Mouse (Mus musculus): ENCODE measurements around the gene Nsun5. TPM values are rescaled to one million over a fixed set of nuclear protein-coding genes. Genes with fewer than 3 reads are reported as not detected.
A peak's percentile ranks its signal among the peaks of the same experiment; 100 is the strongest.

Gene Nsun5
- polyA plus RNA-seq (2014; fragmentation: Nextera tagmentation; extraction: Ambion mirVana) = 28.8 and 29.2 TPM in 2 replicates

DNA sequence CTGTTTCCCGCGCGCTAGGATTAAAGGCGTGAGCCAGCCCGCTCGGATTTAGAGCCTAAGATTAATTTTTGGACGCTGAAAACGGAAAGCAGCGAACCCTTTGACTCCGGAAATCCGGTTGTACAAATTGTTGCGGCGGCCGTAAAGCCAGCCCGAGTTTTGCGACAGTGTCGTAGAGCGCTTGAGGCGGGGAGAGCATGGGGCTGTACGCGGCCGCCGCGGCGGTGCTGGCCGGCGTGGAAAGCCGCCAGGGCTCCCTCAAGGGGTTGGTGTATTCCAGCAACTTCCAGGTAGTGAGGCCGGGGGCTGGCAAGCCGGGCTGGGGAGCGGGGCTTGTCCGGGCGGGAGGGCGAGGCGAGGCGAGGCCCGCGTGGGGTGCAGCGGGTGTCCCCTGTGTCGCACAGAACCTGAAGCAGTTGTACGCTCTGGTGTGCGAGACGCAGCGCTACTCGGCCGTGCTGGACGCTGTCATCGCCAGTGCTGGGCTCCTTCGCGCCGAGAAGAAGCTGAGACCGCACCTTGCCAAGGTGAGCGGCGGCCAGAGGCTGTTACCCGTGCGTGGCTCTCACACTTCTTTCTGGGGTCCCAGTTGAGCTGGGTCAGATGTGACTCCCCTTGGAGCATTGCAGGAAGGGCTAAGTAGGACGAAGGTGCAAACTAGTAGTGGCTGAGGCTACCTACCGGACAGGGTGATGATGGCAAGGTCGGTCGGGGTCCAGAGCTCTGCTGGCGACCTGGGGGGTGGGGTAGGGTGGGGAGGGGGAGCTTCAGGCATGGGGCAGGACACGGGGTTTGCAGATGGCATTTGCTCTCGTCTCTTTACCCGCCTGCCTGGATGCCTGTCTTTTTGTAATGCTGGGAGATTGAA lies at the start of gene Nsun5:
TSS of gene Nsun5 (plus strand) at position 167 of the 868 bp plus-strand sequence.
- under 1% methylated on average over 64 of the region's 64 CpGs for WGBS
- Histone ChIP-seq H3K9ac (ENCODE audit: low read length) (peak within 1 kb of the TSS; percentile 76), H3K27ac (ENCODE audit: low read depth) (peak within 1 kb of the TSS; percentile 67), H3K4me3 (ENCODE audit: low read depth, low read length) (peak within 1 kb of the TSS; percentile 94), H3K4me1 (replicated peaks; ENCODE audit: control insufficient read depth, insufficient read depth, low read length) (peaks cover 11% of the 10 kb centered on the region), H3K4me2 (ENCODE audit: low read length) (peak within 1 kb of the TSS; percentile 84), H3K36me3 (ENCODE audit: control insufficient read depth, insufficient read depth, low read length) (peaks cover 31% of the 10 kb centered on the region), H3K9me3 (ENCODE audit: control insufficient read depth, low read length) (no peaks in the 10 kb centered on the region), H3K27me3 (replicated peaks; ENCODE audit: control insufficient read depth, insufficient read depth, low read length) (no peaks in the 10 kb centered on the region)
- DNase-seq (ENCODE audit: low spot score) (peak; percentile 100), ATAC-seq (replicated peaks; ENCODE audit: low FRiP score, low TSS enrichment, low read depth) (peak; percentile 73)

DNA sequence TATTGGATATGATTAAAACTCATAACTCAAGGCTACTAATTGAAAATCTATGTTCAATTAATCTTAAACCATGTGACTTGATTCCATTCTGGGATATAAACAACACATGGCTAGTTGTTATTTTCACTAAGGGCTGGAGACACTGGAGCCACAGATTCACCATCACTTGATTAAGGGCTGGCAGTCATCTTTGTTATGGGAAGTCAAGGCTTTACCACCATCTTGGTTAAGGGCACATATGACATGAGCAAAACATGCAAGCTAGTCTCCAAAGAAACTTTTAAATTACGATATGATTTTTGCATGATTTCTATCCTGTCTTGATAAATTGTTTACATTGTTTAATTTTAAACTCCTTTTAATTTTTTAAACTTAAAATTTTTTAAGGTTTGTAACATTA lies 47.6 kb upstream of the Nsun5 start:
- H3K9ac ChIP-seq (ENCODE audit: low read length) = no peak overlapping the region
- 86% methylated on average over 1 of the region's 1 CpGs for WGBS

GRCm38 (mm10) chr5:135326121-135326659 lies 43.6 kb upstream of the Nsun5 start:
- DNase-seq (ENCODE audit: low spot score) (peak; percentile 42), ATAC-seq (replicated peaks; ENCODE audit: low FRiP score, low TSS enrichment, low read depth) (no peak)
- WGBS = 26% methylated on average over 3 of the region's 3 CpGs

More for the DNA sequence above, 47.6 kb upstream of the Nsun5 start:
- Histone ChIP-seq H3K4me3 (ENCODE audit: low read depth, low read length) (no peak overlapping the region), H3K27ac (ENCODE audit: low read depth) (no peak overlapping the region), H3K27me3 (replicated peaks; ENCODE audit: control insufficient read depth, insufficient read depth, low read length) (no peaks in the 10 kb centered on the region), H3K9me3 (ENCODE audit: control insufficient read depth, low read length) (no peaks in the 10 kb centered on the region), H3K36me3 (ENCODE audit: control insufficient read depth, insufficient read depth, low read length) (no peaks in the 10 kb centered on the region), H3K4me1 (replicated peaks; ENCODE audit: control insufficient read depth, insufficient read depth, low read length) (no peaks in the 10 kb centered on the region), H3K4me2 (ENCODE audit: low read length) (no peak overlapping the region)
- DNase-seq (ENCODE audit: low spot score) (no peak), ATAC-seq (replicated peaks; ENCODE audit: low FRiP score, low TSS enrichment, low read depth) (no peak)

DNA sequence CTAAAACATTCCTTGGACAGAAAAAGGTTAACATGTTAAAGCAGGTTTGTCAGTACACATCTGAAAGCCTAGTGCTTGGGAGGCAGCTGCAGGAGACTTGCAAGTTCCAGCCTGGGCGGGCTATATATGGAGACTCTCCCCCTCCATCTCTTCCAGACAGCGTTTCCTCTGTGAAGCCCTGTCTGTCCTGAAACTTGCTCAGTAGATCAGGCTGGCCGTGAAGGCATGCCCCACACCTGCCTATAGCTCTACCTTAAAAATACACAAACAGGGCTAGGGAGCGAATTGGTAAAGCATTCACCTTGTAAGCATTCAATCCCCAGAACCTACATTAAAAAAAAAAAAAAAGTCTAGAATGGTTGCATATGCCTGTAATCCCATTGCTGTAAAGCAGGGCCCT lies 40.3 kb upstream of the Nsun5 start:
- Histone ChIP-seq H3K4me2 (ENCODE audit: low read length) (no peak overlapping the region), H3K9me3 (ENCODE audit: control insufficient read depth, low read length) (no peaks in the 10 kb centered on the region), H3K27me3 (replicated peaks; ENCODE audit: control insufficient read depth, insufficient read depth, low read length) (no peaks in the 10 kb centered on the region), H3K27ac (ENCODE audit: low read depth) (no peak overlapping the region), H3K36me3 (ENCODE audit: control insufficient read depth, insufficient read depth, low read length) (no peaks in the 10 kb centered on the region), H3K4me1 (replicated peaks; ENCODE audit: control insufficient read depth, insufficient read depth, low read length) (no peaks in the 10 kb centered on the region), H3K9ac (ENCODE audit: low read length) (no peak overlapping the region), H3K4me3 (ENCODE audit: low read depth, low read length) (no peak overlapping the region)
- ATAC-seq (replicated peaks; ENCODE audit: low FRiP score, low TSS enrichment, low read depth) = no peak
- DNase-seq (ENCODE audit: low spot score) = no peak
- 78% methylated on average over 4 of the region's 4 CpGs for WGBS

More at GRCm38 (mm10) chr5:135326121-135326659, 43.6 kb upstream of the Nsun5 start:
- H3K4me1 ChIP-seq (replicated peaks; ENCODE audit: control insufficient read depth, insufficient read depth, low read length) = no peaks in the 10 kb centered on the region
- no peaks in the 10 kb centered on the region for H3K27me3 ChIP-seq (replicated peaks; ENCODE audit: control insufficient read depth, insufficient read depth, low read length)
- H3K27ac ChIP-seq (ENCODE audit: low read depth) = no peak overlapping the region
- no peaks in the 10 kb centered on the region for H3K9me3 ChIP-seq (ENCODE audit: control insufficient read depth, low read length)
- H3K36me3 ChIP-seq (ENCODE audit: control insufficient read depth, insufficient read depth, low read length) = no peaks in the 10 kb centered on the region
- no peak overlapping the region for H3K4me3 ChIP-seq (ENCODE audit: low read depth, low read length)
- H3K4me2 ChIP-seq (ENCODE audit: low read length) = no peak overlapping the region
- no peak overlapping the region for H3K9ac ChIP-seq (ENCODE audit: low read length)

DNA sequence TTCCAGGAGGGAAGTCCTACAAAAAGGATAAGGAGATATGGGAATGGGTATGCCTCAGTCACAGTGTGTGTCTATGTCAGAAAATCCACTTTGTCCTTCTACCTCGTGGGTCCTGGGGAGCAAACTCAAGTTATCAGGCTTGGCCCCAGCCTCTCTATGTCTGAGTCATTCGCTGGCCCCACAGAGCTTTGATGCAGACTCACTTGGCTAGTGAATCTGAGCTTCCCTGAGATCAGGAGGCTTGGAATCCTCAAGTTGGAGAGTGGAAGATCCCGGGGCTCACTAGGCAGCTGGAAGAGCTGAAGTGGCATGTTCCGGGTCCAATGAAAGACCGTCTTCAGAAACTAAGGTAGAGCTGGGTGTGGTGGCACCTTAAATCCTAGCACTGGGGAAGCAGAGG lies 39.6 kb upstream of the Nsun5 start:
- H3K36me3 ChIP-seq (ENCODE audit: control insufficient read depth, insufficient read depth, low read length) = no peaks in the 10 kb centered on the region
- 92% methylated on average over 5 of the region's 5 CpGs for WGBS

GRCm38 (mm10) chr5:135331161-135331560 lies 38.6 kb upstream of the Nsun5 start:
- Histone ChIP-seq H3K27ac (ENCODE audit: low read depth) (no peak overlapping the region), H3K36me3 (ENCODE audit: control insufficient read depth, insufficient read depth, low read length) (no peaks in the 10 kb centered on the region), H3K4me3 (ENCODE audit: low read depth, low read length) (no peak overlapping the region), H3K9me3 (ENCODE audit: control insufficient read depth, low read length) (no peaks in the 10 kb centered on the region), H3K9ac (ENCODE audit: low read length) (no peak overlapping the region), H3K4me1 (replicated peaks; ENCODE audit: control insufficient read depth, insufficient read depth, low read length) (no peaks in the 10 kb centered on the region), H3K27me3 (replicated peaks; ENCODE audit: control insufficient read depth, insufficient read depth, low read length) (no peaks in the 10 kb centered on the region), H3K4me2 (ENCODE audit: low read length) (no peak overlapping the region)
- ATAC-seq (replicated peaks; ENCODE audit: low FRiP score, low TSS enrichment, low read depth) = no peak
- no peak for DNase-seq (ENCODE audit: low spot score)
- WGBS = 79% methylated on average over 6 of the region's 6 CpGs

More for the DNA sequence above, 39.6 kb upstream of the Nsun5 start:
- DNase-seq (ENCODE audit: low spot score) = peak; percentile 10
- Histone ChIP-seq H3K9me3 (ENCODE audit: control insufficient read depth, low read length) (no peaks in the 10 kb centered on the region), H3K4me1 (replicated peaks; ENCODE audit: control insufficient read depth, insufficient read depth, low read length) (no peaks in the 10 kb centered on the region), H3K4me3 (ENCODE audit: low read depth, low read length) (no peak overlapping the region), H3K27me3 (replicated peaks; ENCODE audit: control insufficient read depth, insufficient read depth, low read length) (no peaks in the 10 kb centered on the region), H3K9ac (ENCODE audit: low read length) (no peak overlapping the region), H3K4me2 (ENCODE audit: low read length) (no peak overlapping the region), H3K27ac (ENCODE audit: low read depth) (no peak overlapping the region)
- no peak for ATAC-seq (replicated peaks; ENCODE audit: low FRiP score, low TSS enrichment, low read depth)

- H3K4me1 ChIP-seq (replicated peaks; ENCODE audit: control insufficient read depth, insufficient read depth, low read length) = no peaks in the 10 kb centered on the region
- H3K36me3 ChIP-seq (ENCODE audit: control insufficient read depth, insufficient read depth, low read length) = no peaks in the 10 kb centered on the region
- no peak for DNase-seq (ENCODE audit: low spot score)
- H3K9ac ChIP-seq (ENCODE audit: low read length) = no peak overlapping the region
- H3K4me2 ChIP-seq (ENCODE audit: low read length) = no peak overlapping the region
- H3K27me3 ChIP-seq (replicated peaks; ENCODE audit: control insufficient read depth, insufficient read depth, low read length) = no peaks in the 10 kb centered on the region
- WGBS = 38% methylated on average over 3 of the region's 3 CpGs
- H3K9me3 ChIP-seq (ENCODE audit: control insufficient read depth, low read length) = no peaks in the 10 kb centered on the region
- ATAC-seq (replicated peaks; ENCODE audit: low FRiP score, low TSS enrichment, low read depth) = no peak
- no peak overlapping the region for H3K27ac ChIP-seq (ENCODE audit: low read depth)
- H3K4me3 ChIP-seq (ENCODE audit: low read depth, low read length) = no peak overlapping the region
These were observed 32.2 kb upstream of the Nsun5 start for GRCm38 (mm10) chr5:135337575-135337974.

DNA sequence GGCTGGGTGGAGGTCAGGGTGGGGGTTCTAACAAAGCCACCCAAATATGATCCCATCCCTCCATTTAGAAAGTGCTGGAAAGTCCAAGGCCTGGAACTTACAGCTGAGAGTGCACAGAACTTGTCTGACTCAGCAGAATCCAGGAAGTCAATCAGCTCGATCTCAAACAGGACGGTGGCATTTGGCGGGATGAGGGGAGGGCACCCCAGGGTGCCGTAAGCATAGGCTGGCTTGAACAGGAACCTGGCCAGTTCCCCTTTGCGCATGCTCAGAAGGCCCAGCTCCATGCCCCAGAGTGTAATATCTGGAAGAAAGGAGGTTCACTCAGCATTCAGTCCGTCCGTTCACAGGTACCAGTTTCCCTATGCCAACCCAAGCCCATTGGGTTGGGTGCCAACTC lies 23.8 kb upstream of the Nsun5 start:
- Histone ChIP-seq H3K4me3 (ENCODE audit: low read depth, low read length) (no peak overlapping the region), H3K36me3 (ENCODE audit: control insufficient read depth, insufficient read depth, low read length) (no peaks in the 10 kb centered on the region), H3K27me3 (replicated peaks; ENCODE audit: control insufficient read depth, insufficient read depth, low read length) (no peaks in the 10 kb centered on the region), H3K27ac (ENCODE audit: low read depth) (no peak overlapping the region), H3K9me3 (ENCODE audit: control insufficient read depth, low read length) (peaks cover 3% of the 10 kb centered on the region; the same call in 1 of the 2 replicates), H3K4me2 (ENCODE audit: low read length) (no peak overlapping the region), H3K9ac (ENCODE audit: low read length) (no peak overlapping the region), H3K4me1 (replicated peaks; ENCODE audit: control insufficient read depth, insufficient read depth, low read length) (no peaks in the 10 kb centered on the region)
- DNase-seq (ENCODE audit: low spot score) = peak; percentile 20
- WGBS = 77% methylated on average over 7 of the region's 7 CpGs
- no peak for ATAC-seq (replicated peaks; ENCODE audit: low FRiP score, low TSS enrichment, low read depth)

All from intestine, embryonic 14.5 days (tissue).